Mouse (Mus musculus) embryonic facial prominence, embryonic 15.5 days (tissue): ENCODE measurements around the gene Cxcr2. TPM values are rescaled to one million over a fixed set of nuclear protein-coding genes. Genes with fewer than 3 reads are reported as not detected.
A peak's percentile ranks its signal among the peaks of the same experiment; 100 is the strongest.

ENCODE experiments used
- ATAC-seq: fragments of 200-750 bp; cut with Nextera tagmentation; 2 replicates; pipeline ENCODE4 v1.8.0; 2017; ENCODE audit warnings: low read depth, moderate TSS enrichment; ENCODE audit not compliant: insufficient number of reproducible peaks, low FRiP score, low TSS enrichment
- H3K27ac ChIP-seq: fragments of 300-500 bp; sonication (generic); replicated peaks from 2 replicates; pipeline ENCODE4 v1.5.1; 2015; ENCODE audit warnings: mild to moderate bottlenecking, inconsistent platforms
- H3K27me3 ChIP-seq: fragments of 300-500 bp; sonication (generic); 2 replicates; pipeline ENCODE4 v1.6.1; 2015; ENCODE audit warnings: inconsistent platforms
- H3K36me3 ChIP-seq: fragments of 300-500 bp; sonication (generic); 2 replicates; pipeline ENCODE4 v1.6.1; 2015; ENCODE audit warnings: mild to moderate bottlenecking, inconsistent platforms
- H3K4me1 ChIP-seq: fragments of 300-500 bp; sonication (generic); 2 replicates; pipeline ENCODE4 v1.6.1; 2015; ENCODE audit warnings: inconsistent platforms
- H3K4me2 ChIP-seq: fragments of 300-500 bp; sonication (generic); replicated peaks from 2 replicates; pipeline ENCODE4 v1.6.1; 2015; ENCODE audit warnings: mild to moderate bottlenecking, inconsistent platforms
- H3K4me3 ChIP-seq: fragments of 300-500 bp; sonication (generic); replicated peaks from 2 replicates; pipeline ENCODE4 v1.5.1; 2015; ENCODE audit warnings: mild to moderate bottlenecking, inconsistent platforms
- H3K9ac ChIP-seq: fragments of 300-500 bp; sonication (generic); 2 replicates; pipeline ENCODE4 v1.6.1; 2015; ENCODE audit warnings: inconsistent platforms
- H3K9me3 ChIP-seq: fragments of 300-500 bp; sonication (generic); replicated peaks from 2 replicates; pipeline ENCODE4 v1.6.1; 2016; ENCODE audit warnings: inconsistent platforms
- WGBS: fragments of 180-500 bp; shearing (Covaris S2); methylation state at CpG from one replicate; pipeline ENCODE4 v1.1.7; 2015; 5-methylcytosine and 5-hydroxymethylcytosine counted together
- polyA plus RNA-seq: library from polyadenylated mRNA; unstranded; fragments of >200 nt; fragmentation: Nextera tagmentation; extraction: Ambion mirVana; gene quantifications from 2 replicates; pipeline ENCODE4 v1.2.1, GENCODE M21; 2015

Gene Cxcr2
- polyA plus RNA-seq, result 0.37 TPM in 2 replicates

DNA sequence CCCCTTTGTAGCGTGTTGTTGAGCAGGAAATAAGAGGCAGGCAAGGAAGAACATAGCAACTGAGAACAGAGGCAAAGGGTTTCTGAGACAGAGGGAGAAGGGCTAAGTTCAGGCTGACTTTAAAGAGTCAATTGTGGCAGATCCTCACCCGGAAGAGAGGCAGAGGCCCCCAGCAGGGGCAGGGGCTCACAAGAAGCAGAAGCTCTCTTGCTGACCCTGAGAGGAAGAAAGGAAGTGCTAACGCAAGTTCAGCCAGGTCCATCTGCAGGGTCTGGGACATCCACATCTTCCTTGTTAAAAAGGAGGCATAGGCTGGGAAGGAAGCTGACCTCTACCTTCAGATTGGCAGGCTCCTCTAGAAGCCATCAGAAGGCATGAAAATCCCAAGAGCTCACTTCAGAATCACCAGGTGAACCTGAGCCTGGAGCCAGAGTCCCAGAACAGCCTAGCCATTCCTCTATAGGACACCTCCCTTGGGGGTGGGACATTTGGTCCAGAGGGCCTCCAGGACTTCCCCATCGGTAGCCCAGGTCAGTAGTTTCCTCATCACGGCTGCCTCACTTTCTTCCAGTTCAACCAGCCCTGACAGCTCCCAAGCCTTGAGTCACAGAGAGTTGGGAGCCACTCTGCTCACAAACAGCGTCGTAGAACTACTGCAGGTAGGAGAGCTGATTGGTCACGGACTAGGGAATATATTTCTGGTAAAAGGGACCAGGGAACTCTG lies at the start of gene Cxcr2:
TSS of gene Cxcr2 (plus strand) at position 529 of the 724 bp plus-strand sequence.
- H3K4me1 ChIP-seq, result 0 out of 2 replicates have a peak, but pooled peaks cover 5% of the 10 kb centered on the region
- no peaks in the 10 kb centered on the region for H3K27me3 ChIP-seq
- H3K9me3 ChIP-seq, result no peaks in the 10 kb centered on the region
- no peak within 1 kb of the TSS for H3K27ac ChIP-seq
- WGBS, result 66% methylated on average over 8 of the region's 8 CpGs
- no peaks in the 10 kb centered on the region for H3K36me3 ChIP-seq
- no peak within 1 kb of the TSS for H3K4me2 ChIP-seq
- no peak within 1 kb of the TSS for H3K9ac ChIP-seq
- ATAC-seq, result no peak
- no peak within 1 kb of the TSS for H3K4me3 ChIP-seq

GRCm38 (mm10) chr1:74105660-74106059 lies 48.1 kb upstream of the Cxcr2 start:
- H3K27ac ChIP-seq, result no peak overlapping the region
- H3K36me3 ChIP-seq, result no peaks in the 10 kb centered on the region
- H3K4me1 ChIP-seq, result peaks cover 21% of the 10 kb centered on the region
- H3K27me3 ChIP-seq, result no peaks in the 10 kb centered on the region
- H3K4me2 ChIP-seq, result no peak overlapping the region
- no peaks in the 10 kb centered on the region for H3K9me3 ChIP-seq
- no peak overlapping the region for H3K4me3 ChIP-seq
- WGBS, result 83% methylated on average over 4 of the region's 4 CpGs
- no peak overlapping the region for H3K9ac ChIP-seq
- no peak for ATAC-seq

- H3K27me3 ChIP-seq, result no peaks in the 10 kb centered on the region
- WGBS, result 60% methylated on average over 6 of the region's 6 CpGs
- H3K9me3 ChIP-seq, result no peaks in the 10 kb centered on the region
- H3K4me3 ChIP-seq, result no peak overlapping the region
- no peaks in the 10 kb centered on the region for H3K36me3 ChIP-seq
- no peak overlapping the region for H3K4me2 ChIP-seq
- no peak overlapping the region for H3K27ac ChIP-seq
- H3K4me1 ChIP-seq, result peaks cover 26% of the 10 kb centered on the region
- H3K9ac ChIP-seq, result no peak overlapping the region
- no peak for ATAC-seq
These were observed 47.6 kb upstream of the Cxcr2 start for GRCm38 (mm10) chr1:74106214-74106613.

DNA sequence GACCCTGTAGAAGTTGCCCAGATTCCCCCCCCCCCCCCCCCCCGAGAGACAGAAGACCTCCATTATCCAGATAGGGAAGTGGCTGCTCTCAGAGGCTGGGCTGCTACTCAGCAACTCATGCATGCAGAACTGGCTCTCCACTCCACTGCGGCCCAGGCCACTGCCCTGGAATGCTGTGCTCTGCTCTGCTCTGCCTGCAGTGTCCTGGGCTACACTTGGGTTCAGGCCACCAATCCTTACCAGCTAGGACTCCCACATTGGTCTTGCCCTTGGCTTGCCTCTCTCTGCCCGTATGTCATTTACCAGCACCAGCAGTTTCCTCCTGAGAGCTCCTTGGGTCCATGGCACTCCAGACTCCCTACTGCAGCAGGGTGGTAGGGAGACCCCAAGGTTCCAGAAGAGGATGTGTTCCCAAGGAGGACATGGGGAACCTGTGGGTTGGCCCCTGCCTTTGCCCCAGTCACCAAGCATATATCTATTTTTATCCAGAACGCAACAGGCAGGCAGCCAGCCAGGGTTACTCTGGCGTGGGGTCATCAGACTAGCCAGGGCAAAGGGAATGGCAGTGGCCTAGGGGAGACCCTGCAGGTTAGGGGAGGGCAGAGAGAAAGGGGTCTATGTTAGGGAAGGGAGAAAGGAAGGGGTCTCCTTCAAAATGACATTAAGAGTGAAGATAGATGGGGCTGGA lies 45.7 kb upstream of the Cxcr2 start:
- H3K4me3 ChIP-seq, result no peak overlapping the region
- no peak overlapping the region for H3K4me2 ChIP-seq
- 66% methylated on average over 5 of the region's 5 CpGs for WGBS
- H3K9me3 ChIP-seq, result no peaks in the 10 kb centered on the region
- no peaks in the 10 kb centered on the region for H3K27me3 ChIP-seq
- no peak overlapping the region for H3K9ac ChIP-seq
- no peak for ATAC-seq
- no peaks in the 10 kb centered on the region for H3K36me3 ChIP-seq
- H3K4me1 ChIP-seq, result peaks cover 34% of the 10 kb centered on the region
- H3K27ac ChIP-seq, result no peak overlapping the region

DNA sequence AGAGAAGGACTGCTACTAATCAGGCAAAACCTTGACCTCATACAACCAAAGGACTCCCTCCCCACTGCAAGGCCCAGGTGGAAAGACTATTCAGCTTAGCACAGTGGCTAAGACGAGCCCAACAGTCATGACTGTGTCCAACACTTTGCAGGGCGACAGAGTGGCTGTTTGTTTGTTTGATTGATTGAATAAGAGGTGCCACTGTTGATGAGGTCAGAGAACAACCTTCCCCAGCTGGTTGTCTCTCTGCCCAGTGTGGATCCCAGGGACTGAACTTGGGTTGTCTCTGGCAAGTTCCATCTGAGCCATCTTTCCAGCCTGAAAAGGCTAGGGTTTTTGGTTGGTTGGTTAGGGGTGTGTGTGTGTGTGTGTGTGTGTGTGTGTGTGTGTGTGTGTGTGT lies 44.1 kb upstream of the Cxcr2 start:
- H3K4me2 ChIP-seq, result no peak overlapping the region
- ATAC-seq, result no peak
- H3K9me3 ChIP-seq, result no peaks in the 10 kb centered on the region
- peaks cover 21% of the 10 kb centered on the region for H3K4me1 ChIP-seq
- no peak overlapping the region for H3K4me3 ChIP-seq
- no peak overlapping the region for H3K27ac ChIP-seq
- H3K9ac ChIP-seq, result no peak overlapping the region
- H3K27me3 ChIP-seq, result no peaks in the 10 kb centered on the region
- 58% methylated on average over 2 of the region's 2 CpGs for WGBS
- no peaks in the 10 kb centered on the region for H3K36me3 ChIP-seq

DNA sequence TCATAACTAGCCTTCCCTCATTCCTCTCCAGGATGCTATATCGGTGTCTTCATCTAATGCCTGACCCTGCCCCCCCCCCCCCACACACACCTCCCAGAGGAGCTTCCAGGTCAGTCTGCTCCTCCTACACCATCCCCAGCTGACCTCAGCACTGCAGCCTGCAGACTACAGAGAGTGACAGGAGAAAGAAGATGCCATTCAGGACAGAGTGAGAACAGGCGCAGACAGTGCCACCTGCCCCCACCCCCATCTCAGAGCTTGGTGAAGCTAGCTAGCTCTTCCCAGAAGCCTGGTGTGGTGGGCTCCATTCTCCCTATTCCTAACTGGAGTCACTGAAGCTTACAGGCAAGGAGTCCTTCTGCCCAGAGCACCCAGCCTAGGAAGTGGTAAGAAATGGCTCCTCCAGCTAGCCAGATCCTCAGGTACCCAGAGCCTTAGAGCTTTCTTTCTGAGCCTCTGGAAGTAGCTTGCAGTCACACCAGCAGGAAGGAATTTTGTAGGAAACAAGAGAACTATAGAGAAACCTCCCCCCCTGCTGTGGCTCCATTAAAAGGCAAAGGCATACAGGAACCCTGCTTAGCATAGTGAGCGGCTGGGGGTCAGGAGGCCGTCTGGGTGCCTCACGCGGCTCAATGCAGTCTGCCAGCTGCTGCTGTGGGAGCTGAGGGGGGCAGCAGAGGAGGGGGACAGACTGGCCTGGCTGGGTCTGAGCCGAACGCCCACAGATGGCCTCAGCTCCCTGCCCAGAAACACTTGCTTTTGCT lies 42.7 kb upstream of the Cxcr2 start:
- H3K4me1 ChIP-seq, result peaks cover 19% of the 10 kb centered on the region
- no peaks in the 10 kb centered on the region for H3K27me3 ChIP-seq
- peak; percentile 52 for ATAC-seq
- H3K9ac ChIP-seq, result no peak overlapping the region
- H3K27ac ChIP-seq, result no peak overlapping the region; the same call in 1 of the 2 replicates
- no peaks in the 10 kb centered on the region for H3K9me3 ChIP-seq
- WGBS, result 17% methylated on average over 8 of the region's 8 CpGs
- H3K36me3 ChIP-seq, result no peaks in the 10 kb centered on the region
- no peak overlapping the region for H3K4me2 ChIP-seq
- no peak overlapping the region for H3K4me3 ChIP-seq

DNA sequence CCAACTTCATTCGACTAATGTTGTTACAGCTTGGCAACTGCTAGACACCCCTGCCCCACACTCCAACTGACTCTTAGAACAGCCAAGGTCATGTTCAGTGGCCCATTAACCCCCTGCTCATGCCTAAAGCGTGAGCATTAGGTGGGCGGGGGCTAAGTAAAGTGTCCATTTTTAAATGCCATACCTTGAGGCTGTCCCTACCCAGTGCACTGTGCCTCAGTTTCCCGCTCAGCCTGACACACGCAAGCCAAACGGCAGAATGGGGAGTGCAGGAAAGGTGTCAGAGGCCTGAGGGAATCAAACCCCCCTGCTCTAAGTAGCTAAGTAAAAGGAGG lies 42.1 kb upstream of the Cxcr2 start:
- H3K4me2 ChIP-seq, result no peak overlapping the region
- no peaks in the 10 kb centered on the region for H3K9me3 ChIP-seq
- WGBS, result 40% methylated on average over 6 of the region's 6 CpGs
- no peak overlapping the region for H3K4me3 ChIP-seq
- H3K4me1 ChIP-seq, result peaks cover 14% of the 10 kb centered on the region
- H3K27ac ChIP-seq, result no peak overlapping the region; the same call in 1 of the 2 replicates
- H3K27me3 ChIP-seq, result no peaks in the 10 kb centered on the region
- no peak overlapping the region for H3K9ac ChIP-seq
- ATAC-seq, result no peak
- H3K36me3 ChIP-seq, result no peaks in the 10 kb centered on the region

GRCm38 (mm10) chr1:74113071-74113470 lies 40.7 kb upstream of the Cxcr2 start:
- no peaks in the 10 kb centered on the region for H3K9me3 ChIP-seq
- no peak overlapping the region for H3K4me3 ChIP-seq
- H3K36me3 ChIP-seq, result no peaks in the 10 kb centered on the region
- no peak overlapping the region for H3K4me2 ChIP-seq
- H3K27me3 ChIP-seq, result no peaks in the 10 kb centered on the region
- ATAC-seq, result no peak
- H3K9ac ChIP-seq, result no peak overlapping the region
- H3K27ac ChIP-seq, result no peak overlapping the region
- 66% methylated on average over 3 of the region's 3 CpGs for WGBS
- H3K4me1 ChIP-seq, result peaks cover 14% of the 10 kb centered on the region

- Histone ChIP-seq H3K36me3 (no peaks in the 10 kb centered on the region), H3K9ac (no peak overlapping the region), H3K27ac (no peak overlapping the region), H3K4me1 (peaks cover 20% of the 10 kb centered on the region), H3K4me2 (no peak overlapping the region), H3K4me3 (no peak overlapping the region), H3K27me3 (0 out of 2 replicates have a peak, but pooled peaks cover 4% of the 10 kb centered on the region), H3K9me3 (no peaks in the 10 kb centered on the region)
- ATAC-seq, result no peak
- WGBS, result 91% methylated on average over 6 of the region's 6 CpGs
These were observed 35.9 kb upstream of the Cxcr2 start for GRCm38 (mm10) chr1:74117876-74118275.

- peaks cover 26% of the 10 kb centered on the region for H3K4me1 ChIP-seq
- no peaks in the 10 kb centered on the region for H3K36me3 ChIP-seq
- H3K4me2 ChIP-seq, result no peak overlapping the region
- H3K4me3 ChIP-seq, result no peak overlapping the region
- H3K27ac ChIP-seq, result no peak overlapping the region
- H3K9me3 ChIP-seq, result no peaks in the 10 kb centered on the region
- H3K9ac ChIP-seq, result no peak overlapping the region
- peaks cover 4% of the 10 kb centered on the region for H3K27me3 ChIP-seq
- no peak for ATAC-seq
- 86% methylated on average over 1 of the region's 1 CpGs for WGBS
These were observed 34.7 kb upstream of the Cxcr2 start for GRCm38 (mm10) chr1:74119115-74119514.

GRCm38 (mm10) chr1:74121138-74121537 lies 32.7 kb upstream of the Cxcr2 start:
- no peak overlapping the region for H3K9ac ChIP-seq
- WGBS, result 81% methylated on average over 7 of the region's 7 CpGs
- ATAC-seq, result no peak

More at GRCm38 (mm10) chr1:74121138-74121537, 32.7 kb upstream of the Cxcr2 start:
- Histone ChIP-seq H3K4me2 (no peak overlapping the region), H3K9me3 (no peaks in the 10 kb centered on the region), H3K27ac (no peak overlapping the region), H3K4me1 (peaks cover 38% of the 10 kb centered on the region), H3K36me3 (no peaks in the 10 kb centered on the region), H3K27me3 (peaks cover 10% of the 10 kb centered on the region), H3K4me3 (no peak overlapping the region)
